Mouse (Mus musculus): Measurements from ENCODE around the gene Psmg4. TPM values are rescaled to one million over a fixed set of nuclear protein-coding genes. Genes with fewer than 3 reads are reported as not detected.

Gene Psmg4
- total RNA-seq (2022): 10 to 100 TPM; 13.9 to 19.7 (median 16.9) TPM

DNA sequence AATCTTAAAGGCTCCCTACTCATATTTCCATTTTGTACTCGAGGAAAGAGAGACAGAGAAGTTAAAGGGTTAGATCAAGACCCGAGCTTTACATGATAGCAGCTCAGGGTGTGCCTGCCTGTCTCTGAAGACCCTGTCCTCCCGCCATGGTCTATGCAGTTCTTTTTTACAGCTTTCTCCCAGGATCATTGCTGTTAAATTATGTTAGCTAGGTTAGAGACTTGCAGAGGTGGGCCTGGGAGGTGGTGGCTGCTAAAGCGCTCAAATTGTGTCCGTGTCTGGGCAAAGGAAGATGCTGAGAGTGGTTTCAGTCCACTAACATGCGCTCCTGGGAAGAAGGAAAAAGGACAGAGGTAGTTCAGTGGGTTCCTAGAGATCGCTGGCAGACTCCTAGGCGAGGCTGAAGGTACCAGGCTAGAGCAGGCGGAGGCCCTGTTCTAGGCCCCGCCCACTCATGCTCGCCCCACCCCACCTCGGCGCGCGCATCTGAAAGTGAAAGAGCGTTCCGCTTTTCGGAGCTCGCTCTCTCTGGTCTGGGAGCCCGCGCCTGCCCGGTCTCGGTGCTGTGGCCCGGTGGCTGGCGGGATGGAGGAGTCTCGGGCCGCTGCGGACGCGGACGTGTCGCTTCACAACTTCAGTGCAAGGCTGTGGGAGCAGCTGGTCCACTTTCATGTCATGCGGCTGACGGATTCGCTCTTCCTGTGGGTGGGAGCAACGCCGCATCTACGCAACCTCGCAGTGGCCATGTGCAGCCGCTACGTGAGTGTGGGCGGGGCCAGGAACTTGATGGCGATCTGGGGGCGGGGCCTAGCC, at the start of gene Psmg4:
Psmg4 (plus strand) TSS at position 474 of the 813 bp plus-strand sequence.
- DNase-seq (ENCODE audit: low spot score in 2 of 2): peak; percentile 88 to 89

DNA sequence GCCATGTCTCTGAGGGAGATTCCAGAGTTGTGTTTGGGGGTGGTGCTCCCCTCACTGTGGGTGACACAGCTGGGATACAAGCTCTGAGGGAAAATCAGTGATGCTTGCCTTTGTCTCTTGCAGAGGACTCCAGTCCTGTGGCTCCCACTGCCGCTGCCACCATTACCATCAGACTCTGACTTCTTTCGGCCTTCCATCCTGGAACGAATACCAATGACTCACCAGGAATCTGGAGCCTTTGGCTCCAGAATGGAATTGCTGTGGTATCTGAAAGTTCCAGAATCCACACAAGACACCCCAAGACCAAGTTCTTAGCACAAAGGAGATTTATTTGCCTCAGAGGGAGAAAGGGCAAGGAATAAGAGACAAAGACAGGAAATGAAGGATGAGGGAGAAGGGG, 49.7 kb upstream of the Psmg4 start:
- DNase-seq (ENCODE audit: low spot score in 2 of 2): no peak

DNA sequence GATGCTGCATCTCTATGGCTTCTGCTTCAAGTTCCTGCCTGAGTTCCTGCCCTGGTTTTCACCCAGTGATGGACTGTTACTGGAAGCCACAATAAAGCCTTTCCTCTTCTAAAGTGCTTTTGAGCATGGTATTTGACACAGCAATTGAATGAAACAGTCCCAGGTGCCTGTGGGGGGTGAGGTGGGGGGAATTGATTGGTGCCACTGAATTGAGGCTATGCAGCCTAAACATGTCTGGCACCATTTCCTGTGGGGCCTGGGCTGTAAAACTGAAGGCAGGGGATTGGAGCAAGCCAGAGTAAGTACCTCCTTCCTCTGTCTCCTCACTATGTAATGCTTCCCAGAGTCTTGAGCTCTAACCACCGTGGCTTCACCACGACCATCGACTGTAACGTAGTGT, 48.1 kb upstream of the Psmg4 start:
- DNase-seq (ENCODE audit: low spot score in 2 of 2): no peak

DNA sequence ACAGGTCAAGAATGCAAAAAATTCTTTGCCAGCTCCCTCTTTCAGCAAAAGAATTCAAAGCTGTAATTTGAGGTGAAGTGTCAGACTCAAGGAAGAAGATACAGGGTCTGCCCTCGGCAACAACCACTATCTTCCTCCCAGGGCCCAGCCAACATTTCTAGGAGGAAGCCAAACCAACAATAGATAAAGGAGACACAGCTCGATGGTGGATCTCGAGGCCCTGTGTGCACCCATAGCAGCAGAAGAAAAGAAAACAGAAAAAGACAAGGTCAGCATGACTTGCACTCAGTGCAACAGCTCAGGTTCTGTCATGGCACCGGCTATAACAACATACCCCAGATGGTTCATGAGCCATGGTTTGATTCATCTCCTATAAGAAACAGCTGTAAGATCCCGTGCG, 46.3 kb upstream of the Psmg4 start:
- DNase-seq (ENCODE audit: low spot score in 2 of 2): no peak

DNA sequence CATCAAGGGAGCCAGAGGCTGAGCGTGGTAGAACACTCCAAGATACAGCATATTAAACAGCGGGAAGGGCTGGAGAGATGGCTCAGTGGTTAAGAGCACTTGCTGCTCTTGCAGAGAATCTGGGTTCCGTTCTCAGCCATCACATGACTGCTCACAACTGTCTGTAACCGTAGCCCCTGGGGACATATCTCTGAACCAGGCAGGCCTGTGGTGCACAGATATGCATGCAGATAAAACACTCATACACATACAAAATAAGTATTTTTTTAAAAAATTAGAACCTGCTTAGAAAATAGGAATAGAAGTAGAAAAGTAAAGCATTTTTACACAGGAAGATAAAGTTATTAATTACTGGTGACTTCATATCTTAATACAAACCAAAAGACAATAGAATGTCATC, 43.9 kb upstream of the Psmg4 start:
- no peak for DNase-seq (ENCODE audit: low spot score in 2 of 2)

DNA sequence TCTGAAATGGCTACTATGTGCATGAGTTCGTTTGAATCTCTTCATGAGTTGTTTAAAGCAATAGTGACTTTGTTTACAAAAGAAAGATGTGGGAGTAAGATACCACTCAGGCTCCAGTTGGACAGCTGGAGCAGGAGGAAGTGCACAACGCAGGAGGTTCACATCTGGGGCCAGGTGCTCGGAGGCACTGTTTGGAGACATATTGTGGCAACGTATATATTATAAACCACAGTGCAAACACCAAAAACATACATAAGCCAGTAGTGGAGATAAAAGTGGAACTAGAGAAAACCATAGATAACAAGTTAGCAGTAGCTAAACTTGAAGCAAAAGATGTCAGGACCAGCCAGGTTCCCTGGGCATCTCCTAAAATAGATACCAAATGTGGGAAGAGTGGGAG, 43.4 kb upstream of the Psmg4 start:
- DNase-seq (ENCODE audit: low spot score in 2 of 2): no peak

DNA sequence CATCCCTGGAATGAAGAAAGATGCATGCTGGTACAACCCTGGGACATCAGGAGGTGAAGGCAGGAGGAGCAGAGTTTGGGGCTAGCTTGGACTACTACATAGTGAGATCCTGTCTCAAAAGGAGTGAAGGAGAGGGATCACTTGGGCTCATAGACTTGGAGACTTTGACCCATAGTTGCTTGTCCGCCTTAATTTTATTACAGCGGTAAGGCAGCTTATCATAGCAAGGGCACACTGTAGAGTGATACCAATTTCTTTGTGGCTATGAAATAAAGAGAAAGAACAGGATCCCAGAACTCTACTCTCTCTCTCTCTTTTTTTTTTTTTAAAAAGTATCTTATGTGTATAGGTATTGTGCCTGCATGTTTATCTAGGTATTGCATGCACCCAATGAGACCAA, 42.2 kb upstream of the Psmg4 start:
- DNase-seq (ENCODE audit: low spot score in 2 of 2): no peak

DNA sequence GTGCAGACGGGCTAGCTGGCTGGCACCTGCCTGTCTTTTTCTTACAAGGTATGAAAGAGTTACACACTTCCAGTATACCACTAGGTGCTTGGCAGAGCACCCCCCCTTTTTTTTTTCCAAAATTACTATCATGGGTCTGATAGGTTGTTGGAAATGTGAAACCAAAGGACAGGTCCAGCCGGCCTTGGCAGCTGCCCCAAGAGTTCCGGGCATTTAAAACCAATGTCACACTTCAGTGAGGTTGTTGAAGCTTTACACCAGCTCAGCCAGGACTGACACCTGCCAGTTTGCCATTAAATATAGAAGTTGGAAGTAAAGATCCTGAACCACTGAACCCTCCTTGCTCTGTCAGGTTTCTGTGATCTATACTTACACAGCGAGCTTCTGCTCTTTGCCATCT, 37.1 kb upstream of the Psmg4 start:
- peak in 1 of 2 experiments; percentile 63 for DNase-seq (ENCODE audit: low spot score in 2 of 2)

DNA sequence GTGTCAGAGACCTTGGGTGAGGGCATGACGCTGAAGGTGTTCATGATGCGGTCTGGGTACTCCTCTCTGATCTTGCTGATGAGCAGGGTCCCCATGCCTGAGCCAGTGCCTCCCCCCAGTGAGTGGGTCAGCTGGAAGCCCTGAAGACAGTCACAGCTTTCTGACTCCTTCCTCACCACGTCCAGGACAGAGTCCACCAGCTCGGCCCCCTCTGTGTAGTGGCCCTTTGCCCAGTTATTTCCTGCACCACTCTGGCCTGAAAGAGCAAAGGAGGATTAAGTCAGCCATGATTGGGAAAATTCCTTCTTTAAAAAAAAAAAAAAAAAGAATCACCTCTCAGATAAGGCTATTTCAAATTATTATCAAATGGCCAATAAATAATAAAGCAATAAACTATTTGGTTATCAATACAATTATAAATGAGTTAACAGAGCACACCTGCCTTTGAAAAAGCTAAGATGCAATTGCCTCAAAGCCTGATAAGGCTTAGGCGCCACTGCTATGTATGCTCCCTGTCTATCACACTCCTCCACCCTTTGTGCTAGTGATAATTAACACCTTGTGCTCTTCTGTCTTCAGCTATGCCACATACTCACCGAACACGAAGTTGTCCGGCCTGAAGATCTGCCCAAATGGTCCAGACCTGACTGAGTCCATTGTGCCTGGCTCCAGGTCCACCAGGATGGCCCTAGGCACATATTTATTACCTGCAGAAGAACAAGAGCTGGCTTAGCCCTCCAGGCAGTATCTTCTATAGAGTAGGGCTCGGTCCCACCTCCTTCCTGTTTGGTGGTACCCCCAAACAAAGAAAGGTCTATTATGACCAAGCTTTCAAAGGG, 34.3 kb upstream of the Psmg4 start:
- DNase-seq (ENCODE audit: low spot score in 2 of 2): no peak

DNA sequence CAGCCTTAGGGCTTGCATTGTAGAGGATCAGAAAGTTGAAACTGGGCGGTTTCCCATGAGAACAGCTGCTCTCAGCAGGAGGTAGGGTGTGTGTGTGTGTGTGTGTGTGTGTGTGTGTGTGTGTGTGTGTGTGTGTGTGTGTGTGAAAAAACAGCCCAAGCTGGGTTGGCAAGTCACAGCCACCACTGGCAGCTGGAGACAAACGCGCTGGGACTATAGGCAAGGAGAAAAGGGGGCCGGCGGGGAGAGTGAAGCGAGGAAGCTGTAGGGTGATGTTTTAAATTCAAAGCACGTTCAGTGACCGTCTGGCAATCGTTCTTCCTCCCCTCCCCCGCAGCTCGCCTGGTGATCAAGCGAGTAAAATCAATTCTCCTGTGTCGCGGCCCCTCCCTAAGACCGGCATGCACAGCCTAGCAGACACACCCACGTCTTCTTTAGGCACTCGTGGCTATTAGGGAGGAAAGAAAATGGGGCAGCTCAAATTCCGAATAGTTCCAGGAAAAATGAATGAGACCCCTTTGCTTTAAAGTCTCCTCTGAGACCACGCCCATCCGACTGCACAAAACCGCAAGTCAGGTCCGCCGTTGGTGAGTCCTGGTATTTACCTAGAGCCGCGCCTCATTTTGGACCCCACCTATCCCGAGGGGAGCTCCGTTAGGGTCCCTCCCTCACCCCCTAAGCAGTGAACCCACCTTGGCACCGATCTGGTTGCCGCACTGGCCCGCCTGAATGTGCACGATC, 33.1 kb upstream of the Psmg4 start:
- no peak for DNase-seq (ENCODE audit: low spot score in 2 of 2)

DNA sequence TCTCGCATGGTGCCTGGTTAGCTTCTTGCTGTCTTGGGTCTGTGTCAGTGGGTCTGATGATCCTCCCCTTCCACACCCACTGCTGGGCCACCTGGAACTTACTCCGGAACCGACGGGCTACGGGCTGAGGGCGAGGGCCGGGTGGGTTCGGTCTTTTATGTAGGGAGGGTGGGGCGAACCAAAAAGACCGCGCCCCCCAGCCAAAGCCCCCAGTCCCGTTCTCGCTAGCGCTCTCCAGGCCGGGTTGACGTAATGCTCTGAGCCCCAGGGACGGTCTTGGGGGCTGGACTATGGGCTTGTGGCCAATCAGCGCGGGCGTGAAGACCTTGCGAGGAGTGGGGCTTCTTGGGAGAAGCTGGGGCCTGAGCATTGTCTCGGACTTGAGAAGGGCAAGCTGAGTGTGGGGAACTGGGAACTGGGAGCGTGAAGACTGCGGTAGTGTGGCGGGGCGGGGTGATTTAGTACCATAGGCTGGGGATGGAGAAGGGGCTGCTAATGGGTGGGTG, 32.5 kb upstream of the Psmg4 start, which contains the start of gene Tubb2b:
Tubb2b (minus strand) TSS at position 241 of the 506 bp plus-strand sequence.
- no peak for DNase-seq (ENCODE audit: low spot score in 2 of 2)

DNA sequence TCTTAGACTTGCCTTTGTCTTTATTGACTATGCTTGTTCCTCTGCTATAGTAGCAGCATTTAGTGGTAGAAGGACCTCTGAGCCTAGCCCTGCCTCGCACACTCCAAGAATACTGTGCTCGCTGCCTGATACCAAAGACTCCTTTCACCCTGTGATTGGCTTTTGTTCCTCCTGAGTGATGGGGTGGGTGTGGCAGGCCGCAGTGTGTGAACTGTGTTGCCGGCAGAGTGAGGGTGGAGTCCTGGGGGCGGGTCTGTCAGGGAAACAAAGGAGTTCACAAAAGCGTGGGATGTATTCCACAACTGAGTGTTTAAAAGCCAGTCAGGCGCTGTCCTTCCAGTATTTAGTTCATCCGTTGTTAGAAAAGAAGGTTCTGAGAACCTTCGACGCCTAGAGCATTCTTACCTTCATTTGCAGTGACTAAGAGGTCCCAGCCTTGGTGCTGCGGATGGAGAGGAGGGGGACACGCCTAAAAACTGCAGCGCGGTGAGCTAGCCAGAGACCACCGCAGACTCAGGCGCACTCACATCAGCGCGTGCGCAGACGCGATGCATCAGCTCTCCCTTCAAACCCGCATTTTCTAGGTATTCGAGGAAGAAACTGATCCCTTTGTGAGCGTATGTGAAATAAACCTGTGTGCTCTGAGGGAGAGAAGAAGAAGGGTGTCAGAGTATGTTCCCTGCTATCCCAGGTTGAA, 31.6 kb upstream of the Psmg4 start:
- no peak for DNase-seq (ENCODE audit: low spot score in 2 of 2)

DNA sequence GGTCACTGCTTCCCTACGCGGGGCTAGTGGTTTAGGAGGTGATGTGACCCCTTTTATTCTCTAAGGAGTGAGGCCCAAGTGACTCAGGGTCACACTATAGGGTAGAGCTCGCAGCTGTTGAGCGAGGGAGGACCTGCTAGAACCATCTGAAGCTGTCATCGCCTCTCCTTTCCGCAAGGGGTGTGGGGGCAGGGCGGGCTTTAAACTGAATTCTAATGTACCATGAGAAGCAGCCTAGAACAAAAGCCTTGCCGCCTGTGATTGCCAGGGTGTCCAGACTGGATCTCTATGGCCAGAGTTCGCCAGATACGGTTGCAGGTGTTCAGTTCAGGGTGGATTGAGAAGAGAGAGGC, 31.1 kb upstream of the Psmg4 start:
- DNase-seq (ENCODE audit: low spot score in 2 of 2): no peak

DNA sequence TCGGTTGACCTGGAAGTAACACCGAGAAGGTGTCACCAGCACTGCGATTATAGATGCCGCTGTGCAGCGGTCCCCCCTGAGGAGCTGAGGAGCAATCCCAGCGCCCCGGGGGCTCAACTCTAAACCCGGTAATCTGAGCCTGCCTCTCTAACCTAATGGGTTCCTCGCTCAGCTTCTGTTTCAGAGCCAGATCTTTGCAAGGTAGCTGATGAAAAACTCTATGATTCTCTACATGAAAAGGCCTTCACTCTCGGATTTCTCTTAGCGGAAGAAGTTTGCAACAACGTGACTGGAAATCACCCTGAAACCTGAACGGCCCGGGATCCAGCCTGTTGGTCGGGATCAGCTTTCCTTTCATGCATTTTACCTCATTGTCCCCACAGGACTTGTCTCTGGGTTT, 30.5 kb upstream of the Psmg4 start:
- DNase-seq (ENCODE audit: low spot score in 2 of 2): no peak

DNA sequence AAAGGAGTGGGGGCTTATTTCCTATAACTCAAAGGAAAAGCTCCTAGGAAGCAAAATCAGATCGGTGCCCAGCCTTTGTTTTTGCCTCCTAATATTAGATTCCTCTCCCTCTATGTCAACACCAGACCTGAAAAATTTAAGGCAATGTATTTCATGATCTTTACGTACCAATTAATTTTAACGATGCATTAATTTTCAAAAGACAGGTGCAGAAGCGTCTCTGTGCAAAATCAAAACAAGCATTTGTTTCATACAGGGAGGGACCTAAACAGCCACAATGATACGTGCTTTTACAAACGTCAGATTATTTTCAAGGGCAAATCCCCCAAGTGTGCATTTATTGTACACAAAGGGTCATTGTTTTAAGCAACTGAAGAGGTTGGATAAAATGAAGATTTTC, 29.9 kb upstream of the Psmg4 start:
- DNase-seq (ENCODE audit: low spot score in 2 of 2): no peak

DNA sequence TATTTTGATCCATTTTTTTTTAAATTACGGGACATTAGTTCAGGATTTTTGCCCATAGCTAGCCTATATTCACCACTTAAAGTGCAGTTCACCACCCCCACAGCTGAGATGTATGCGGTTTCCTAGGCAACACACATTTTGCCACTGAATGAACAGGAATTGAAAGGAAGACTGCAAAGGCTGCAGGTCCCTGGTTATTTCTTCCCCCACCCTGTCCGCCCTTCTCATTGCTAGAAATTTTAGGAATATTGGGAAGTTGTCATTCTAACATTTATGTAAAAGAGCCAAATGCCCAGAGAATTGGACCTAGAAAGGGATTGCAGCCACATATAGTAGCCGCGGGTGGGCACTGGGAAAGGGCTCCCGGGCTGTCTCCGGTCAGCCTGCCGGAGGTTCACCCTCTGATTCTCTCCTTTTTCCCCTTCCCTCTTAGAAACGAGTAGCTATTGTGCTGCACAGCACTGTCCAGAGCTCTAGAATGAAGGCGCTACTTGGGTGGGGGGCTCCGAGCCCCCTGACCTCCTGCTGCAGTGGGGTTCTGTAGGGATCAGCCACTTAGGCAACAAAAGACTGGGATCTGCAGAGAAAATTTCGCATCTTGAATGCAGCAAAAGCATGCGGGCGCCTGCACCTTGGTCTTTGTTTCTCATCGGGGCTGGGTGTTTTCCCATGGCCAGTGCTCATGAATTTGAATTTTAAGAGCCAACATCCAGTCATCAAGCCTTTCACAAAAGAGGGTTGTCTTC, 29.3 kb upstream of the Psmg4 start:
- DNase-seq (ENCODE audit: low spot score in 2 of 2): no peak

DNA sequence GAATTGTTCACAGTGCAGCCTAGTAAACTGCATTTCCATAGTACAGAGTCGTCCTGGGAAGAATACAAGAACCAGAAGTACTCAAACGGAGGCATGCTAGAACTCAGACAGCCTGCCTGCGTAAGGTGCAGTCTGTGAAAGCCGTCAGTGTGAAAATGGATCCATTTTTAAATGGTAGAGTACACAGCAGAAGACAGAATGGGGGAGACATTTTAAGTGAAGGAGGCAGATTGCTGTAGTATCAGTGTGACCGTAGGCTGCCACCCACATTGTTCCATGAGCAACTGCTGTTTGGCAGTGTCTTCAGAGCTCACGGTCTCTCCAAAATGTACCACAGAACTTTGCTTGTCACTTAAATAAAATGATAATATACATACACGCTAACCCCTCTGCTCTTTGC, 28.5 kb upstream of the Psmg4 start:
- DNase-seq (ENCODE audit: low spot score in 2 of 2): no peak

DNA sequence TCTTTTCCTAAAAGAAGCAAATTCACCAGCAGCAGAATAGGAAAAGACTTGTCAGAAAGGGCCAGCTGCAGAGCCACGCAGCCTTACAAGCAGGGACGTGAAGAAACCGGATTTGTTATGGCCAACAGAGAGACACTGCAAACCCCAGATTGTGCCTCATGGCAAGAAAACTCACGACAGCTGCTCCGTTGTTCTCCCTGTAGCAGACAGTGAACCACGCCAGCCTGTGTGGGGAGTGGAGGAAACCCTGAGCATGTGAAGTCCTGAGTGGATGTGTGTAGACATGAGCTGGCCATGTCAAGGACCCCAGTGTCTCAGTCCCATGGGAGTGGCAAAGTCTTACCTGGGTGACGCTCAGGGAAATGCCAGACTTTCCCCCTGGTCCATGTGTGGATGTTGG, 26.2 kb upstream of the Psmg4 start:
- no peak for DNase-seq (ENCODE audit: low spot score in 2 of 2)

DNA sequence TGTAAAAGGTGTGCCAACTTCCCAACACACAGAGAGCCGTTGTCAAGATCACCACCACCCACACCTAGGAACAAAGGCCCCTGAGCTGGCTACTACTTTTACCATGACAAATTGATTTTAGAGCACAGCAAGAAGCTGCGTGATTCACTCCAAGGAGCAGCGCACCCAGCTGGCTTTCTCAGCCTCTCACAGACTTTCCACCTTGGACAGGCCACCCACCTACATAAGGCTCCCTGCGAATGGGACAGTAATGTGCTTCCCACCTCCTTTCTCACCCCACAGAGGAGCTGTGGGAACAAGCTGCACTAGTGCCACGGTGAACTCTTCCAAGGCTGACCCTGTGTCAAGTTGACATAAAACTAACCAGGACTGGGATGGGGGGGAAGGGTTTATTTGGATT, 19.4 kb upstream of the Psmg4 start:
- no peak for DNase-seq (ENCODE audit: low spot score in 2 of 2)

DNA sequence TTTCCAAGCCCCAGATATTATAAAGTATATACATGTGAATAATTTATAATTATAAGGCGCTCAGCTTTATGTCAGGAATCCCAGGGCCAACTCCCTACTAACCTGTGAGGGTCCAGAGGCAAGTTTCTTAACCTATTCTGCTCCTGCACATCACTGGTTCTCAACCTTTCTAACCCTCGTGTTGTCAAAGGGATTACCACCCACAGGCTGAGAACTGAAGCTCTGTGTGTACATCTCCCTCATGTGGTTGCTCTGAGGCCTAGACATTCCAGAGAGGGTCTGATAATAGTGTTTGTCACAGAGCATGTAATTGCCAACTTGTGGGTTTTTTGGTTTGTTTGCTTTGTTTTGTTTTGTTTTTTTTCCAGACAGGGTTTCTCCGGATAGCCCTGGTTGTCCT, 15.8 kb upstream of the Psmg4 start:
- DNase-seq (ENCODE audit: low spot score in 2 of 2): no peak

DNA sequence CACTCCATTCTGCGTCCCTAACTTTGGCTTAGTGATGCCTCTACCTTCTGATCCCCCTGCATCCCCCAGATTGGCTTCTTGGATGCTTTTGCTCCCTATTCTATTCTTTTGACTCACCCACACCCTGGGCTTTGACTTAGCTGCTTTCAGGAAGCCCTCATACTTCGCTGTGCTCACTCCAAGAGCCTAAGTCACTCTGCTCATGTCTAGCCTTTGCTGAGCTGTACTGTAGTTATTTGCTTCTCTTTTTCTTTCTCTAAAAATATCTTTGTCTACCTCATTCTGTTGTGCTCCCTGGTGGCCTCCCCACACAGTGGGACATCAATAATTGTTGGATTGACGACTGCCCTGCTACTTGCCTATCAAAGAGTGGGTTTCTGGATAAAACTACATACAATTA, 14.6 kb upstream of the Psmg4 start:
- no peak for DNase-seq (ENCODE audit: low spot score in 2 of 2)

Data from gastrocnemius, adult 8-10 months (tissue).